Mouse (Mus musculus) liver, postnatal 0 days (tissue): ENCODE results near the gene Tmprss4.

ENCODE experiments used
- CTCF ChIP-seq: sonication (generic); IDR thresholded peaks from 2 replicates; pipeline ENCODE4 v1.5.1; 2016; ENCODE audit warnings: antibody characterized with exemption, low read depth
- EP300 ChIP-seq: IDR thresholded peaks from 2 replicates; pipeline ENCODE4 v1.6.1; 2016; ENCODE audit warnings: antibody characterized with exemption, low read depth, mild to moderate bottlenecking

- TF ChIP-seq CTCF (peak; percentile 87), EP300 (no peak)
Measured at GRCm38 (mm10) chr9:45146267-45146597, 57.7 kb downstream of the Tmprss4 start.
